Mouse (Mus musculus) ES-E14 (cell line): ENCODE results near the gene Adssl1.

Experiments
- CHD2 ChIP-seq: IDR thresholded peaks from 2 replicates; pipeline ENCODE4 v1.6.1; 2014; ENCODE audit warnings: mild to moderate bottlenecking, low read depth, low read length, inconsistent platforms
- HCFC1 ChIP-seq: IDR thresholded peaks from 2 replicates; pipeline ENCODE4 v1.6.1; 2012; ENCODE audit warnings: low read length, inconsistent platforms, borderline replicate concordance; ENCODE audit not compliant: insufficient read depth
- MAFK ChIP-seq: IDR thresholded peaks from 2 replicates; pipeline ENCODE4 v1.6.1; 2014; ENCODE audit warnings: mild to moderate bottlenecking, low read depth, low read length, inconsistent platforms; ENCODE audit not compliant: insufficient read depth
- ZC3H11A ChIP-seq: IDR thresholded peaks from 2 replicates; pipeline ENCODE4 v1.6.1; 2012; ENCODE audit warnings: low read depth, mild to moderate bottlenecking, inconsistent platforms, low read length, borderline replicate concordance
- ZNF384 ChIP-seq: IDR thresholded peaks from 2 replicates; pipeline ENCODE4 v1.6.1; 2012; ENCODE audit warnings: low read depth, low read length, inconsistent platforms

DNA sequence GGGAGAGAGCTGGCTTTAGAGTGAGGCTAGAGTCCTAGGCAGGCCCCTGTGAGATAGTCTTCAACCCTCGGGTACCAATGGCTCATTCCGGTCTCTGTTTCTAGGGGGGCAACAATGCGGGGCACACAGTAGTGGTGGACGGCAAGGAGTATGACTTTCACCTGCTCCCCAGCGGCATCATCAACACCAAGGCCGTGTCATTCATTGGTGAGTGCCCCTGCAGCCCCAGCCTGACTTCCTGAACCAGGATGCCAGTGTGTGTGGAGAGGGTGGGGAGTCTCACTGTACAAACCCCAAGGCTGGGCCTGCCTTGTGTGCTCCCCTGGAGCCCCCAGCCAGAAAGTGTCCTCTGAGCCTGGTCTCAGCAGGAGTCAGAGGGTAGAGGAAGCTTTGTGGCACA, 8.4 kb downstream of the Adssl1 start:
- TF ChIP-seq ZC3H11A (no peak), ZNF384 (no peak), MAFK (no peak), HCFC1 (no peak), CHD2 (no peak)
